Mouse (Mus musculus): ENCODE data around the gene Tssc4.

GRCm38 (mm10) chr7:143068316-143068881 is 650 bp upstream of the Tssc4 start:
- TF ChIP-seq CTCF (IDR thresholded peaks at IDR 0.05; ENCODE audit: insufficient read depth, low read length) = no peak
- no peak for TF ChIP-seq POLR2A (IDR thresholded peaks at IDR 0.05; ENCODE audit: borderline replicate concordance, extremely low read depth, low read depth, low read length)
